Mouse (Mus musculus): ENCODE data around the gene Zc2hc1c. TPM values are rescaled to one million over a fixed set of nuclear protein-coding genes. Genes with fewer than 3 reads are reported as not detected.
A peak's percentile ranks its signal among the peaks of the same experiment; 100 is the strongest.

Gene Zc2hc1c
- polyA plus RNA-seq, 1 experiment from 2014 or later: 0.93 TPM

- no peak overlapping the region for H3K27ac ChIP-seq (replicated peaks)
- WGBS: 73% methylated on average over 7 of the region's 7 CpGs
- ATAC-seq (ENCODE audit: low FRiP score, low TSS enrichment) (no peak), DNase-seq (ENCODE audit: low spot score) (no peak)
- no peak overlapping the region for H3K4me3 ChIP-seq (ENCODE audit: low read depth, low read length)
- no peaks in the 10 kb centered on the region for H3K9me3 ChIP-seq (ENCODE audit: control insufficient read depth, low read length)
- H3K4me1 ChIP-seq (replicated peaks; ENCODE audit: control insufficient read depth, insufficient read depth): 0 out of 2 replicates have a peak, but pooled peaks cover 3% of the 10 kb centered on the region
- no peaks in the 10 kb centered on the region for H3K27me3 ChIP-seq (ENCODE audit: control insufficient read depth, insufficient read depth, low read length)
- no peak overlapping the region for H3K4me2 ChIP-seq (replicated peaks; ENCODE audit: low read depth)
- TF ChIP-seq EP300 (optimal IDR thresholded peaks at IDR 0.05): no peak
- peak; percentile 24; the same call in 1 of the 2 replicates for TF ChIP-seq CTCF (IDR thresholded peaks at IDR 0.05; ENCODE audit: low read depth)
- H3K36me3 ChIP-seq (ENCODE audit: control insufficient read depth, insufficient read depth, low read length): no peaks in the 10 kb centered on the region
- H3K9ac ChIP-seq (ENCODE audit: low read length): no peak overlapping the region
Measured at GRCm38 (mm10) chr12:85271132-85271842, 17.1 kb upstream of the Zc2hc1c start.

- ATAC-seq (ENCODE audit: low FRiP score, low TSS enrichment): peak; percentile 68
- H3K36me3 ChIP-seq (ENCODE audit: control insufficient read depth, insufficient read depth, low read length): no peaks in the 10 kb centered on the region
- no peaks in the 10 kb centered on the region for H3K9me3 ChIP-seq (ENCODE audit: control insufficient read depth, low read length)
- 52% methylated on average over 4 of the region's 4 CpGs for WGBS
- no peak overlapping the region for H3K27ac ChIP-seq (replicated peaks)
- no peak for DNase-seq (ENCODE audit: low spot score)
- H3K4me1 ChIP-seq (replicated peaks; ENCODE audit: control insufficient read depth, insufficient read depth): 0 out of 2 replicates have a peak, but pooled peaks cover 3% of the 10 kb centered on the region
- no peaks in the 10 kb centered on the region for H3K27me3 ChIP-seq (ENCODE audit: control insufficient read depth, insufficient read depth, low read length)
- no peak overlapping the region for H3K4me2 ChIP-seq (replicated peaks; ENCODE audit: low read depth)
- TF ChIP-seq EP300 (optimal IDR thresholded peaks at IDR 0.05) (no peak), CTCF (IDR thresholded peaks at IDR 0.05; ENCODE audit: low read depth) (no peak)
- H3K4me3 ChIP-seq (ENCODE audit: low read depth, low read length): no peak overlapping the region
- no peak overlapping the region for H3K9ac ChIP-seq (ENCODE audit: low read length)
Measured at GRCm38 (mm10) chr12:85271843-85272206, 16.6 kb upstream of the Zc2hc1c start.

- no peak; the same call in 1 of the 2 replicates for ATAC-seq (ENCODE audit: low FRiP score, low TSS enrichment)
Measured at GRCm38 (mm10) chr12:85273508-85273907, 14.9 kb upstream of the Zc2hc1c start.

GRCm38 (mm10) chr12:85276273-85276672 is 12.1 kb upstream of the Zc2hc1c start:
- no peaks in the 10 kb centered on the region for H3K36me3 ChIP-seq (ENCODE audit: control insufficient read depth, insufficient read depth, low read length)
- H3K4me1 ChIP-seq (replicated peaks; ENCODE audit: control insufficient read depth, insufficient read depth): 0 out of 2 replicates have a peak, but pooled peaks cover 3% of the 10 kb centered on the region
- WGBS: 80% methylated on average over 5 of the region's 5 CpGs
- H3K9me3 ChIP-seq (ENCODE audit: control insufficient read depth, low read length): no peaks in the 10 kb centered on the region
- no peak for ATAC-seq (ENCODE audit: low FRiP score, low TSS enrichment)
- H3K9ac ChIP-seq (ENCODE audit: low read length): no peak overlapping the region
- H3K4me3 ChIP-seq (ENCODE audit: low read depth, low read length): no peak overlapping the region
- DNase-seq (ENCODE audit: low spot score): no peak
- no peak overlapping the region for H3K27ac ChIP-seq (replicated peaks)
- TF ChIP-seq EP300 (optimal IDR thresholded peaks at IDR 0.05) (no peak), CTCF (IDR thresholded peaks at IDR 0.05; ENCODE audit: low read depth) (no peak)
- H3K27me3 ChIP-seq (ENCODE audit: control insufficient read depth, insufficient read depth, low read length): no peaks in the 10 kb centered on the region
- H3K4me2 ChIP-seq (replicated peaks; ENCODE audit: low read depth): no peak overlapping the region

More at GRCm38 (mm10) chr12:85273508-85273907, 14.9 kb upstream of the Zc2hc1c start:
- Histone ChIP-seq H3K4me1 (replicated peaks; ENCODE audit: control insufficient read depth, insufficient read depth) (0 out of 2 replicates have a peak, but pooled peaks cover 3% of the 10 kb centered on the region), H3K27ac (replicated peaks) (peak overlapping the region; percentile 63), H3K27me3 (ENCODE audit: control insufficient read depth, insufficient read depth, low read length) (no peaks in the 10 kb centered on the region), H3K4me2 (replicated peaks; ENCODE audit: low read depth) (no peak overlapping the region), H3K4me3 (ENCODE audit: low read depth, low read length) (no peak overlapping the region), H3K9me3 (ENCODE audit: control insufficient read depth, low read length) (no peaks in the 10 kb centered on the region), H3K36me3 (ENCODE audit: control insufficient read depth, insufficient read depth, low read length) (no peaks in the 10 kb centered on the region), H3K9ac (ENCODE audit: low read length) (no peak overlapping the region)
- TF ChIP-seq EP300 (optimal IDR thresholded peaks at IDR 0.05) (no peak), CTCF (IDR thresholded peaks at IDR 0.05; ENCODE audit: low read depth) (no peak)
- WGBS: 35% methylated on average over 10 of the region's 10 CpGs
- no peak for DNase-seq (ENCODE audit: low spot score)

GRCm38 (mm10) chr12:85278919-85279318 is 9.5 kb upstream of the Zc2hc1c start:
- no peak for ATAC-seq (ENCODE audit: low FRiP score, low TSS enrichment)
- WGBS: 90% methylated on average over 10 of the region's 10 CpGs

More at GRCm38 (mm10) chr12:85278919-85279318, 9.5 kb upstream of the Zc2hc1c start:
- Histone ChIP-seq H3K27me3 (ENCODE audit: control insufficient read depth, insufficient read depth, low read length) (no peaks in the 10 kb centered on the region), H3K4me1 (replicated peaks; ENCODE audit: control insufficient read depth, insufficient read depth) (no peaks in the 10 kb centered on the region), H3K36me3 (ENCODE audit: control insufficient read depth, insufficient read depth, low read length) (no peaks in the 10 kb centered on the region), H3K9ac (ENCODE audit: low read length) (no peak overlapping the region), H3K4me2 (replicated peaks; ENCODE audit: low read depth) (no peak overlapping the region), H3K27ac (replicated peaks) (no peak overlapping the region), H3K9me3 (ENCODE audit: control insufficient read depth, low read length) (no peaks in the 10 kb centered on the region), H3K4me3 (ENCODE audit: low read depth, low read length) (no peak overlapping the region)
- TF ChIP-seq CTCF (IDR thresholded peaks at IDR 0.05; ENCODE audit: low read depth) (peak; percentile 26; the same call in 1 of the 2 replicates), EP300 (optimal IDR thresholded peaks at IDR 0.05) (no peak)
- DNase-seq (ENCODE audit: low spot score): no peak
